Mouse (Mus musculus) MEL (cell line): ENCODE measurements around the gene Mark4. TPM values are rescaled to one million over a fixed set of nuclear protein-coding genes. Genes with fewer than 3 reads are reported as not detected.

Experiments
- DNase-seq: peaks from one replicate; pipeline ENCODE4 v3.0.0; 2011; ENCODE audit warnings: low read depth, low spot score
- H3K27ac ChIP-seq: 2 replicates; pipeline ENCODE4 v1.5.1; 2012; ENCODE audit warnings: low read depth, mild to moderate bottlenecking, control low read depth, low read length, moderate library complexity; ENCODE audit not compliant: control insufficient read depth
- H3K27me3 ChIP-seq, 2 experiments: fragments of 150-350 bp in 1 of 2; sonication (generic) in 1 of 2; 2 replicates each; pipeline ENCODE4 v1.6.1; 2012; ENCODE audit warnings: low read length in 2 of 2, mild to moderate bottlenecking in 2 of 2, improper control_type of control experiment in 1 of 2, moderate library complexity in 1 of 2; ENCODE audit not compliant: insufficient read depth in 2 of 2, control insufficient read depth in 1 of 2
- H3K36me3 ChIP-seq, 2 experiments: 2 replicates each; pipeline ENCODE4 v1.6.1; 2012 to 2014; ENCODE audit warnings: low read length in 2 of 2, improper control_type of control experiment in 1 of 2, inconsistent platforms in 1 of 2, mild to moderate bottlenecking in 1 of 2; ENCODE audit not compliant: insufficient read depth in 2 of 2, control insufficient read depth in 1 of 2
- H3K4me1 ChIP-seq, 2 experiments: fragments of 150-350 bp in 1 of 2; sonication (generic) in 1 of 2; 2 replicates each; pipeline ENCODE4 v1.6.1; 2012; ENCODE audit warnings: low read length in 2 of 2, improper control_type of control experiment in 1 of 2, mild to moderate bottlenecking in 1 of 2; ENCODE audit not compliant: insufficient read depth in 2 of 2, control insufficient read depth in 1 of 2
- H3K4me3 ChIP-seq, 2 experiments: fragments of 150-350 bp in 1 of 2; sonication (generic) in 1 of 2; 2 replicates each; pipeline ENCODE4 v1.5.1; 2012; ENCODE audit warnings: low read depth in 2 of 2, low read length in 2 of 2, mild to moderate bottlenecking in 2 of 2, moderate library complexity in 2 of 2, control low read depth in 1 of 2, improper control_type of control experiment in 1 of 2; ENCODE audit not compliant: control insufficient read depth in 1 of 2, insufficient read depth in 1 of 2
- H3K79me2 ChIP-seq: 2 replicates; pipeline ENCODE4 v1.6.1; 2012; ENCODE audit warnings: mild to moderate bottlenecking, low read length, moderate library complexity; ENCODE audit not compliant: control insufficient read depth, poor library complexity, insufficient read depth
- H3K9ac ChIP-seq: 2 replicates; pipeline ENCODE4 v1.6.1; 2012; ENCODE audit warnings: low read depth, mild to moderate bottlenecking, control low read depth, low read length, moderate library complexity; ENCODE audit not compliant: control insufficient read depth, poor library complexity, severe bottlenecking
- H3K9me3 ChIP-seq: fragments of 150-350 bp; sonication (generic); replicated peaks from 2 replicates; pipeline ENCODE4 v1.6.1; 2012; ENCODE audit warnings: mild to moderate bottlenecking, low read length, improper control_type of control experiment, moderate library complexity; ENCODE audit not compliant: insufficient read depth
- CHD1 ChIP-seq: IDR thresholded peaks from 2 replicates; pipeline ENCODE4 v1.6.1; 2012; ENCODE audit warnings: low read depth, mild to moderate bottlenecking, inconsistent platforms, low read length, improper control_type of control experiment
- CHD2 ChIP-seq: IDR thresholded peaks from 2 replicates; pipeline ENCODE4 v1.6.1; 2011; ENCODE audit warnings: low read length, improper control_type of control experiment
- CTCF ChIP-seq, 3 experiments: IDR thresholded peaks in 2 of 3; conservative IDR thresholded peaks in 1 of 3; 2 replicates each; pipeline ENCODE4 v1.5.1; 2011 to 2012; ENCODE audit warnings: low read length in 3 of 3, low read depth in 2 of 3, mild to moderate bottlenecking in 2 of 3, improper control_type of control experiment in 1 of 3, inconsistent platforms in 1 of 3, mixed read lengths in 1 of 3, moderate library complexity in 1 of 3; ENCODE audit not compliant: control insufficient read depth in 1 of 3, insufficient read depth in 1 of 3, poor library complexity in 1 of 3, severe bottlenecking in 1 of 3
- E2F4 ChIP-seq: IDR thresholded peaks from 2 replicates; pipeline ENCODE4 v1.6.1; 2011; ENCODE audit warnings: low read depth, low read length, improper control_type of control experiment, borderline replicate concordance
- ELF1 ChIP-seq: IDR thresholded peaks from 2 replicates; pipeline ENCODE4 v1.6.1; 2014; ENCODE audit warnings: low read depth, mild to moderate bottlenecking, inconsistent platforms, low read length, improper control_type of control experiment, moderate library complexity
- EP300 ChIP-seq, 2 experiments: IDR thresholded peaks; 2 replicates each; pipeline ENCODE4 v1.6.1; 2011; ENCODE audit warnings: improper control_type of control experiment in 2 of 2, low read length in 2 of 2, low read depth in 1 of 2, mild to moderate bottlenecking in 1 of 2
- ETS1 ChIP-seq: IDR thresholded peaks from 2 replicates; pipeline ENCODE4 v1.6.1; 2012; ENCODE audit warnings: low read depth, mild to moderate bottlenecking, inconsistent platforms, low read length, improper control_type of control experiment, moderate library complexity
- GABPA ChIP-seq: IDR thresholded peaks from 2 replicates; pipeline ENCODE4 v1.6.1; 2012; ENCODE audit warnings: low read depth, mild to moderate bottlenecking, inconsistent platforms, low read length, improper control_type of control experiment, moderate library complexity
- HCFC1 ChIP-seq: IDR thresholded peaks from 2 replicates; pipeline ENCODE4 v1.6.1; 2012; ENCODE audit warnings: low read depth, mild to moderate bottlenecking, inconsistent platforms, low read length, improper control_type of control experiment, moderate library complexity
- JUND ChIP-seq: IDR thresholded peaks from 2 replicates; pipeline ENCODE4 v1.6.1; 2011; ENCODE audit warnings: low read depth, mild to moderate bottlenecking, improper control_type of control experiment, low read length
- KAT2A ChIP-seq: conservative IDR thresholded peaks from 2 replicates; pipeline ENCODE4 v1.6.1; 2012; ENCODE audit warnings: low read depth, low read length, improper control_type of control experiment, inconsistent platforms
- MAFK ChIP-seq: IDR thresholded peaks from 2 replicates; pipeline ENCODE4 v1.6.1; 2011; ENCODE audit warnings: low read depth, mild to moderate bottlenecking, low read length, improper control_type of control experiment, borderline replicate concordance
- MAX ChIP-seq: IDR thresholded peaks from 2 replicates; pipeline ENCODE4 v1.6.1; 2011; ENCODE audit warnings: low read length, improper control_type of control experiment
- MAZ ChIP-seq: IDR thresholded peaks from 2 replicates; pipeline ENCODE4 v1.6.1; 2012; ENCODE audit warnings: low read depth, mild to moderate bottlenecking, inconsistent platforms, low read length, improper control_type of control experiment
- MEF2A ChIP-seq: IDR thresholded peaks from 2 replicates; pipeline ENCODE4 v1.6.1; 2014; ENCODE audit warnings: low read depth, mild to moderate bottlenecking, inconsistent platforms, low read length, improper control_type of control experiment; ENCODE audit not compliant: poor library complexity, insufficient replicate concordance, severe bottlenecking; ENCODE audit errors: extremely low read depth
- MYB ChIP-seq: IDR thresholded peaks from 2 replicates; pipeline ENCODE4 v1.6.1; 2011; ENCODE audit warnings: mild to moderate bottlenecking, low read depth, low read length, improper control_type of control experiment
- MYC ChIP-seq: IDR thresholded peaks from 2 replicates; pipeline ENCODE4 v1.6.1; 2011; ENCODE audit warnings: low read depth, mild to moderate bottlenecking, low read length, improper control_type of control experiment, moderate library complexity
- NELFE ChIP-seq: IDR thresholded peaks from 2 replicates; pipeline ENCODE4 v1.6.1; 2011; ENCODE audit warnings: low read depth, low read length, improper control_type of control experiment
- NRF1 ChIP-seq: IDR thresholded peaks from 2 replicates; pipeline ENCODE4 v1.6.1; 2014; ENCODE audit warnings: low read depth, mild to moderate bottlenecking, inconsistent platforms, low read length, improper control_type of control experiment, moderate library complexity; ENCODE audit not compliant: poor library complexity, insufficient read depth, severe bottlenecking
- POLR2A ChIP-seq, 2 experiments: IDR thresholded peaks; 2 replicates each; pipeline ENCODE4 v1.6.1; 2011 to 2012; ENCODE audit warnings: low read length in 2 of 2, mild to moderate bottlenecking in 2 of 2, control low read depth in 1 of 2, improper control_type of control experiment in 1 of 2, low read depth in 1 of 2, moderate library complexity in 1 of 2; ENCODE audit not compliant: control insufficient read depth in 1 of 2, insufficient read depth in 1 of 2, poor library complexity in 1 of 2
- POLR2AphosphoS5 ChIP-seq: IDR thresholded peaks from 2 replicates; pipeline ENCODE4 v1.6.1; 2012; ENCODE audit warnings: low read depth, borderline replicate concordance, mild to moderate bottlenecking, inconsistent platforms, low read length, moderate library complexity, mixed read lengths
- RCOR1 ChIP-seq: IDR thresholded peaks from 2 replicates; pipeline ENCODE4 v1.6.1; 2012; ENCODE audit warnings: low read depth, mild to moderate bottlenecking, inconsistent platforms, low read length, improper control_type of control experiment
- SIN3A ChIP-seq: IDR thresholded peaks from 2 replicates; pipeline ENCODE4 v1.6.1; 2012; ENCODE audit warnings: low read length, improper control_type of control experiment, inconsistent platforms
- SMC3 ChIP-seq: IDR thresholded peaks from 2 replicates; pipeline ENCODE4 v1.6.1; 2011; ENCODE audit warnings: low read depth, low read length, improper control_type of control experiment
- TAL1 ChIP-seq: IDR thresholded peaks from 2 replicates; pipeline ENCODE4 v1.6.1; 2012; ENCODE audit warnings: mild to moderate bottlenecking, inconsistent platforms, low read length, moderate library complexity, mixed read lengths
- USF1 ChIP-seq: IDR thresholded peaks from 2 replicates; pipeline ENCODE4 v1.6.1; 2014; ENCODE audit warnings: low read depth, mild to moderate bottlenecking, inconsistent platforms, low read length, improper control_type of control experiment, moderate library complexity
- USF2 ChIP-seq, 2 experiments: IDR thresholded peaks; 2 replicates each; pipeline ENCODE4 v1.6.1; 2011 to 2012; ENCODE audit warnings: improper control_type of control experiment in 2 of 2, low read length in 2 of 2, borderline replicate concordance in 1 of 2, inconsistent platforms in 1 of 2, low read depth in 1 of 2, mild to moderate bottlenecking in 1 of 2; ENCODE audit not compliant: insufficient read depth in 1 of 2
- ZC3H11A ChIP-seq: IDR thresholded peaks from 2 replicates; pipeline ENCODE4 v1.6.1; 2012; ENCODE audit warnings: low read depth, mild to moderate bottlenecking, inconsistent platforms, low read length, improper control_type of control experiment
- ZKSCAN1 ChIP-seq: IDR thresholded peaks from 2 replicates; pipeline ENCODE4 v1.6.1; 2012; ENCODE audit warnings: low read depth, mild to moderate bottlenecking, inconsistent platforms, low read length, improper control_type of control experiment, moderate library complexity
- ZNF384 ChIP-seq: IDR thresholded peaks from 2 replicates; pipeline ENCODE4 v1.6.1; 2012; ENCODE audit warnings: low read depth, mild to moderate bottlenecking, inconsistent platforms, low read length, improper control_type of control experiment
- polyA plus RNA-seq, 2 experiments: library from polyadenylated mRNA; stranded (reverse) in 1 of 2; unstranded in 1 of 2; fragments of >175 nt in 1 of 2; fragments of >200 nt in 1 of 2; gene quantifications; 2 replicates each; pipeline versions ENCODE4 v1.2.1 to v1.2.4; 2012; ENCODE audit warnings: low replicate concordance in 2 of 2, low read depth in 1 of 2; ENCODE audit not compliant: insufficient read length in 2 of 2, insufficient read depth in 1 of 2, missing spikeins in 1 of 2
- total RNA-seq: library from RNA; depleted of rRNA; stranded (reverse); fragments of 300-350 nt; gene quantifications from 2 replicates; pipeline ENCODE4 v1.2.3, GENCODE M21; 2012

Mark4 gene
- total and polyA plus RNA-seq, 3 experiments = 4.7 to 18.5 TPM; not detected in 1

DNA sequence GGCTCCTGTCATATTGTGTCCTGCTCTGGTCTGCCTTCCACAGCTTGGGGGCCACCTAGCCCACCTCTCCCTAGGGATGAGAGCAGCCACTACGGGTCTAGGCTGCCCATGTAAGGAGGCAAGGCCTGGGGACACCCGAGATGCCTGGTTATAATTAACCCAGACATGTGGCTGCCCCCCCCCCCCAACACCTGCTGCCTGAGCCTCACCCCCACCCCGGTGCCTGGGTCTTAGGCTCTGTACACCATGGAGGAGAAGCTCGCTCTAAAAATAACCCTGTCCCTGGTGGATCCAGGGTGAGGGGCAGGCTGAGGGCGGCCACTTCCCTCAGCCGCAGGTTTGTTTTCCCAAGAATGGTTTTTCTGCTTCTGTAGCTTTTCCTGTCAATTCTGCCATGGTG, 48.9 kb downstream of the Mark4 start:
- peaks cover 0 to 2% of the 10 kb centered on the region in 2 experiments; a peak in 1 of 4 replicates for H3K27me3 ChIP-seq
- H3K9ac ChIP-seq = no peak overlapping the region
- no peaks in the 10 kb centered on the region for H3K36me3 ChIP-seq
- H3K9me3 ChIP-seq = no peaks in the 10 kb centered on the region
- 0 out of 4 replicates have a peak, but pooled peaks cover 0 to 2% of the 10 kb centered on the region in 2 experiments for H3K4me1 ChIP-seq
- H3K27ac ChIP-seq = no peak overlapping the region
- TF ChIP-seq MAZ = no peak
- no peak for TF ChIP-seq RCOR1
- TF ChIP-seq MEF2A = no peak
- TF ChIP-seq JUND = no peak
- no peak for TF ChIP-seq NRF1
- TF ChIP-seq ZC3H11A = no peak
- no peak for TF ChIP-seq MYB
- TF ChIP-seq GABPA = no peak
- TF ChIP-seq CTCF (IDR thresholded peaks at IDR 0.05 in 2 of 3, conservative IDR thresholded peaks at IDR 0.05 in 1 of 3; ENCODE audit: control insufficient read depth in 1 of 3, insufficient read depth in 1 of 3, low read depth in 2 of 3, low read length in 3 of 3, poor library complexity in 1 of 3, severe bottlenecking in 1 of 3) = no peak
- TF ChIP-seq USF1 = no peak
- no peak for TF ChIP-seq E2F4
- no peak for TF ChIP-seq SIN3A
- no peak for TF ChIP-seq ZKSCAN1
- TF ChIP-seq MYC = no peak
- TF ChIP-seq CHD1 = no peak
- no peak for TF ChIP-seq CHD2
- no peak for TF ChIP-seq SMC3
- no peak for TF ChIP-seq POLR2A (IDR thresholded peaks at IDR 0.05; ENCODE audit: control insufficient read depth in 1 of 2, insufficient read depth in 1 of 2, low read depth in 1 of 2, low read length in 2 of 2, poor library complexity in 1 of 2)
- H3K79me2 ChIP-seq = no peaks in the 10 kb centered on the region; the same call in 1 of the 2 replicates
- DNase-seq = no peak
- H3K4me3 ChIP-seq = no peak overlapping the region

DNA sequence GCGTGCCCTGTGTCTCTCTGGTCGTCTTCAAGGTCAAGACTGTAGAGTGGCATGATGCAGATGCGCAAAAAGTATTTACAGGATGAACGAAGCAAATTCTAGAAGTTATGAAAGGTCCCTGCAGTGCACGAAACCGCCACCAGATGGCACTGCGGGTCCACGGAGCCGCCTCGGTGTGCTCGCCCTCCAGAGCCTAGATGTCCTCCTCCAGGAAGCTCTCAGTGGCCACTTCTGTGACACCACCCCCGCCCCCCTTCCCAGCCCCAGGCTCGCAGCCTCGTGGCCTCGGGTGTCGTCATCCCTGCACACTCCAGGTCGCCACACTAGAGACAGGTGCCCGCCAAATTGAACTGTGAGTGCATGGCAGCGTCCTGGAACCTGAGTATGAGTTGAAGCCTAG, 53.2 kb downstream of the Mark4 start:
- Histone ChIP-seq H3K9me3 (no peaks in the 10 kb centered on the region), H3K4me1 (peaks cover 0 to 13% of the 10 kb centered on the region in 2 experiments; a peak in 3 of 4 replicates), H3K27ac (no peak overlapping the region), H3K36me3 (no peaks in the 10 kb centered on the region; a peak in 1 of 4 replicates), H3K9ac (peak overlapping the region; percentile 60), H3K4me3 (peak overlapping the region in 1 of 2 experiments; percentile 37; a peak in 2 of 4 replicates), H3K79me2 (no peaks in the 10 kb centered on the region; the same call in 1 of the 2 replicates), H3K27me3 (peaks cover 0 to 2% of the 10 kb centered on the region in 2 experiments; a peak in 1 of 4 replicates)
- peak; percentile 89 for DNase-seq
- TF ChIP-seq EP300 (IDR thresholded peaks at IDR 0.05; ENCODE audit: low read depth in 1 of 2, low read length in 2 of 2) (no peak), MAX (no peak), CTCF (IDR thresholded peaks at IDR 0.05 in 2 of 3, conservative IDR thresholded peaks at IDR 0.05 in 1 of 3; ENCODE audit: control insufficient read depth in 1 of 3, insufficient read depth in 1 of 3, low read depth in 2 of 3, low read length in 3 of 3, poor library complexity in 1 of 3, severe bottlenecking in 1 of 3) (peak; percentile 96 to 98 (median 96)), USF2 (IDR thresholded peaks at IDR 0.05; ENCODE audit: borderline replicate concordance in 1 of 2, insufficient read depth in 1 of 2, low read depth in 1 of 2, low read length in 2 of 2) (no peak), NELFE (no peak), ZNF384 (no peak), SMC3 (peak; percentile 89), USF1 (0 out of 2 replicates have a peak, but pooled peaks have one; percentile 12), KAT2A (no peak), HCFC1 (0 out of 2 replicates have a peak, but pooled peaks have one; percentile 49), ZKSCAN1 (no peak), ETS1 (no peak), TAL1 (no peak), GABPA (no peak), MYB (no peak), MAFK (no peak), ZC3H11A (peak; percentile 87), POLR2AphosphoS5 (no peak), CHD1 (no peak), ELF1 (peak; percentile 40; the same call in 1 of the 2 replicates)
